ENCODE assay signal across 43 mouse cellular contexts in the genomic region with DNA sequence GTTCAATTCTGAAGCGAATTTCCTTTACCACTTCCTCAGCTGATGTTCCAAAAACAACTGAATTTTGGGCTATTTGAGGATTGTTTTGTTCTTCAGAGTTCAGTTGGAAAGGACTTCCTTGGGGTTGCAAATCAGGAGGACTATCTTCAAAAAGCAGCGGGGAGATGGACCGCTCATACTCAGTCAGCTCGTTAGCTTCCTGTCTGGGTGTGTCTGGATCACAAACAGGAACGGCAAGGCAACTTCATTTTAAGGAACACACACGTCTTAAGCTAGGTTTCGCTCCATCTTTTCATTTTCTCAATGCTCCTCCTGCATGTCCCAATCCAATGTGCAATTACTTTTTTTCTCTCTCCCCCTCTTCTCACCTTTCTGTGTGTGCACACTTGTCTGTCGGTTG. TPM values are rescaled to one million over a fixed set of nuclear protein-coding genes. Genes with fewer than 3 reads are reported as not detected.
DNase-seq lines count a peak whose midpoint lies in the region; ATAC-seq and TF ChIP-seq lines count a peak whose summit lies in the region.
"Had no signal": no experiment of that assay in that cellular context is flagged by ENCODE, and none has a peak within 500 bp of the region (broad histone marks: within the 10 kb centered on the region; RNA-seq: fewer than 3 reads in every experiment).

No protein-coding gene starts in this region.

- DNase-seq in kidney, adult 9 months: peak; percentile 9
- DNase-seq in kidney, postnatal 4 days: no peak
- no peak for DNase-seq in lung, postnatal 25 days (ENCODE audit: low spot score)
- DNase-seq: adrenal gland, adult 2 months; adrenal gland, postnatal 36 days; cerebellum, adult 2 months; cerebellum, postnatal 25 days; embryo, embryonic 11 days; heart, postnatal 10 days; kidney, adult 18-20 months; left cerebral cortex, postnatal 4 days; liver, embryonic 13.5 days; lung, adult 2 months; lung, postnatal 10 days; right cerebral cortex, postnatal 14 days; thymus, postnatal 14 days had no signal

- H3K4me3 ChIP-seq in brown adipose tissue, adult 24 weeks (ENCODE audit: insufficient read depth, low read depth, low read length): peak overlapping the region; percentile 24; the same call in 1 of the 2 replicates
- H3K4me3 ChIP-seq in cortical plate, adult 2 months (ENCODE audit: insufficient read depth, low read length): no peak overlapping the region
- no peak overlapping the region for H3K4me3 ChIP-seq in midbrain, embryonic 13.5 days (replicated peaks)
- H3K4me3 ChIP-seq: erythroblast, embryonic 14.5 days; heart, embryonic 13.5 days; liver, embryonic 13.5 days; midbrain, embryonic 12.5 days had no signal

- H3K9ac ChIP-seq in midbrain, embryonic 13.5 days (replicated peaks): no peak overlapping the region
- H3K9ac ChIP-seq: heart, embryonic 13.5 days; liver, embryonic 13.5 days; midbrain, embryonic 12.5 days had no signal

- H3K27me3 ChIP-seq in midbrain, embryonic 13.5 days: no peaks in the 10 kb centered on the region
- H3K27me3 ChIP-seq: CH12.LX; heart, embryonic 13.5 days; liver, embryonic 13.5 days; midbrain, embryonic 12.5 days had no signal

- WGBS in midbrain, embryonic 13.5 days: 91% methylated on average over 8 of the region's 8 CpGs

- H3K36me3 ChIP-seq in midbrain, embryonic 13.5 days: no peaks in the 10 kb centered on the region

- no peak for TF ChIP-seq CTCF in cortical plate, adult 2 months (IDR thresholded peaks at IDR 0.05; ENCODE audit: extremely low read depth, insufficient read depth, low read length)

- no peak overlapping the region for H3K27ac ChIP-seq in brown adipose tissue, adult 24 weeks (replicated peaks; ENCODE audit: low read depth, low read length)
- H3K27ac ChIP-seq in cortical plate, adult 2 months (ENCODE audit: insufficient read depth, low read length): peak overlapping the region; percentile 91
- H3K27ac ChIP-seq in midbrain, embryonic 13.5 days: no peak overlapping the region
- H3K27ac ChIP-seq: heart, embryonic 13.5 days; kidney, postnatal 0 days; liver, embryonic 13.5 days; midbrain, embryonic 12.5 days had no signal

- no peak for TF ChIP-seq POLR2A in cortical plate, adult 2 months (IDR thresholded peaks at IDR 0.05; ENCODE audit: extremely low read depth, insufficient read depth, low read length)

- H3K4me2 ChIP-seq in midbrain, embryonic 13.5 days (replicated peaks): no peak overlapping the region
- H3K4me2 ChIP-seq: heart, embryonic 13.5 days; liver, embryonic 13.5 days; midbrain, embryonic 12.5 days had no signal

- no peaks in the 10 kb centered on the region for H3K4me1 ChIP-seq in brown adipose tissue, adult 24 weeks (ENCODE audit: control insufficient read depth, insufficient read depth, insufficient read length, low read length)
- no peaks in the 10 kb centered on the region for H3K4me1 ChIP-seq in cortical plate, adult 2 months (ENCODE audit: control insufficient read depth, insufficient read depth, low read length)
- no peaks in the 10 kb centered on the region for H3K4me1 ChIP-seq in midbrain, embryonic 13.5 days (replicated peaks)
- H3K4me1 ChIP-seq: heart, embryonic 13.5 days; liver, embryonic 13.5 days; midbrain, embryonic 12.5 days had no signal

- ATAC-seq in megakaryocyte-erythroid progenitor cell, adult 5-6 weeks (replicated peaks; ENCODE audit: low FRiP score, low TSS enrichment, poor library complexity, severe bottlenecking): peak; percentile 57
- no peak for ATAC-seq in midbrain, embryonic 13.5 days
- ATAC-seq: activated CD4-positive, CD25-positive, alpha-beta regulatory T cell, adult 4 months; forebrain, embryonic 16.5 days; hindbrain, embryonic 16.5 days had no signal

- H3K9me3 ChIP-seq in midbrain, embryonic 13.5 days: no peaks in the 10 kb centered on the region
- H3K9me3 ChIP-seq: heart, embryonic 13.5 days; liver, embryonic 13.5 days; midbrain, embryonic 12.5 days had no signal

RNA-seq across cellular contexts. Expression of a gene that starts 6.1 kb away (rescaled TPM):
- polyA plus RNA-seq in brown adipose tissue, adult 24 weeks (2012; ENCODE audit: insufficient read depth, insufficient read length, missing spikeins): not detected in 2 replicates
- polyA plus RNA-seq in cortical plate, adult 2 months (2012; rRNA removed): not detected in 2 replicates
- not detected in 2 replicates for total RNA-seq in megakaryocyte-erythroid progenitor cell, adult 5-6 weeks (2014; fragmentation: Nextera tagmentation)
- total RNA-seq in megakaryocyte-erythroid progenitor cell, adult 5-6 weeks (2017): not detected in 2 replicates
- not detected in 2 replicates for polyA plus RNA-seq in midbrain, embryonic 13.5 days (2015; fragmentation: Nextera tagmentation; extraction: Ambion mirVana)
- total RNA-seq: adrenal gland, adult 2 months; adrenal gland, postnatal 36 days; CH12.LX; ES-E14; gastrocnemius, adult 8-10 months; gastrocnemius, postnatal 4 days; heart, postnatal 10 days; layer of hippocampus, postnatal 14 days; left cerebral cortex, adult 8-10 months; left cerebral cortex, postnatal 4 days had no signal
- polyA plus RNA-seq: activated CD4-positive, CD25-positive, alpha-beta regulatory T cell, adult 4 months; adrenal gland, adult 2 months; brain, embryonic 14.5 days; C2C12; cerebellum, adult 2 months; embryonic facial prominence, embryonic 14.5 days; erythroblast, embryonic 14.5 days; forebrain, embryonic 11.5 days; forebrain, embryonic 16.5 days; heart, embryonic 13.5 days; hindbrain, embryonic 11.5 days; hindbrain, embryonic 16.5 days; intestine, embryonic 14.5 days; kidney, postnatal 0 days; limb, embryonic 14.5 days; liver, embryonic 13.5 days; lung, adult 2 months; midbrain, embryonic 12.5 days; neural tube, embryonic 14.5 days; small intestine, adult 2 months; stomach, embryonic 14.5 days had no signal

RNA-seq across cellular contexts. Expression of a gene that starts 25.6 kb away (rescaled TPM):
- not detected in 2 replicates for polyA plus RNA-seq in brown adipose tissue, adult 24 weeks (2012; ENCODE audit: insufficient read depth, insufficient read length, missing spikeins)
- 0.04 and 0.17 TPM in 2 replicates for polyA plus RNA-seq in cortical plate, adult 2 months (2012; rRNA removed)
- not detected in 2 replicates for total RNA-seq in megakaryocyte-erythroid progenitor cell, adult 5-6 weeks (2014; fragmentation: Nextera tagmentation)
- 1.3 TPM in 1 of 2 replicates, not detected in the other for total RNA-seq in megakaryocyte-erythroid progenitor cell, adult 5-6 weeks (2017)
- polyA plus RNA-seq in midbrain, embryonic 13.5 days (2015; fragmentation: Nextera tagmentation; extraction: Ambion mirVana): not detected in 2 replicates
- total RNA-seq: left cerebral cortex, postnatal 4 days had no signal
- polyA plus RNA-seq: activated CD4-positive, CD25-positive, alpha-beta regulatory T cell, adult 4 months; C2C12; forebrain, embryonic 11.5 days; forebrain, embryonic 16.5 days; hindbrain, embryonic 11.5 days; liver, embryonic 13.5 days; midbrain, embryonic 12.5 days; neural tube, embryonic 14.5 days; small intestine, adult 2 months had no signal

RNA-seq across cellular contexts. Expression of a gene that starts 45.7 kb away (rescaled TPM):
- 2.7 and 3.7 TPM in 2 replicates for polyA plus RNA-seq in brown adipose tissue, adult 24 weeks (2012; ENCODE audit: insufficient read depth, insufficient read length, missing spikeins)
- 7.2 and 8.3 TPM in 2 replicates for polyA plus RNA-seq in cortical plate, adult 2 months (2012; rRNA removed)
- 9.6 and 13.2 TPM in 2 replicates for total RNA-seq in megakaryocyte-erythroid progenitor cell, adult 5-6 weeks (2014; fragmentation: Nextera tagmentation)
- total RNA-seq in megakaryocyte-erythroid progenitor cell, adult 5-6 weeks (2017): 14.9 and 22.9 TPM in 2 replicates
- polyA plus RNA-seq in midbrain, embryonic 13.5 days (2015; fragmentation: Nextera tagmentation; extraction: Ambion mirVana): 5.4 and 5.7 TPM in 2 replicates

RNA-seq across cellular contexts. Expression of a gene that starts 45.8 kb away (rescaled TPM):
- polyA plus RNA-seq in brown adipose tissue, adult 24 weeks (2012; ENCODE audit: insufficient read depth, insufficient read length, missing spikeins): 20.4 and 24.9 TPM in 2 replicates
- 35.5 and 40.0 TPM in 2 replicates for polyA plus RNA-seq in cortical plate, adult 2 months (2012; rRNA removed)
- 24.5 and 28.2 TPM in 2 replicates for total RNA-seq in megakaryocyte-erythroid progenitor cell, adult 5-6 weeks (2014; fragmentation: Nextera tagmentation)
- total RNA-seq in megakaryocyte-erythroid progenitor cell, adult 5-6 weeks (2017): 42.6 and 56.8 TPM in 2 replicates
- polyA plus RNA-seq in midbrain, embryonic 13.5 days (2015; fragmentation: Nextera tagmentation; extraction: Ambion mirVana): 7.5 and 8.4 TPM in 2 replicates
